Mouse (Mus musculus) liver, adult 2 months (tissue): ENCODE measurements around the gene Madcam1.

Experiments
- CTCF ChIP-seq: fragments of 200-500 bp; IDR thresholded peaks from 2 replicates; pipeline ENCODE4 v1.5.1; 2011; ENCODE audit warnings: low read depth, low read length, control low read depth
- POLR2A ChIP-seq: fragments of 200-500 bp; IDR thresholded peaks from 2 replicates; pipeline ENCODE4 v1.6.1; 2011; ENCODE audit warnings: low read length, control low read depth; ENCODE audit not compliant: insufficient read depth; ENCODE audit errors: extremely low read depth

DNA sequence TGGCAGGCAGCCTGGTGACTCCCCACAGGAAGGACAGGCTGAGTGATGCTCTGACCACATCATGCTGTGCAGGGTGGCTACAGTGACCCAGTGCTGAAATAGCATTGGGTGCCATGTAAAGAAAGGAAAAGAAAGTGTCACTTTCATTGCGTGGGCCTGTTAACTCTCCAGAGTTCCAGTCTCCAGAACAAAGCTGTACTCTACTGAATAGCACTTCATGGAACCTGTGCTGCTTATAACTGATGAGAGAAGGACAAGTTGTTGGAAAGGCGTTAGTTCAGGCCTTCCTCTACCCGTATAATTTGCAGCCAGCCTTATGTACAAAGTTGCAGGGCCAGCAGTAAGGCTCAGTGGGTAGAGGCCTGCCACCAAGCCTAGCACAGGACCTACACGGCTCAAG, 24.4 kb downstream of the Madcam1 start, which contains the start of gene Gzmm:
- TF ChIP-seq POLR2A (no peak), CTCF (no peak)
